Mouse (Mus musculus) liver, adult 2 months (tissue): ENCODE data around the gene Wrnip1. TPM values are rescaled to one million over a fixed set of nuclear protein-coding genes. Genes with fewer than 3 reads are reported as not detected.

Experiments used
- DNase-seq: peaks from one replicate; pipeline ENCODE4 v3.0.0-alpha.2; 2011; ENCODE audit warnings: low read depth, low spot score; ENCODE audit errors: extremely low read depth
- H3K27ac ChIP-seq: fragments of 200-500 bp; replicated peaks from 2 replicates; pipeline ENCODE4 v1.5.1; 2012; ENCODE audit warnings: low read depth, mild to moderate bottlenecking, control low read depth, inconsistent platforms, low read length; ENCODE audit not compliant: insufficient read depth
- H3K27me3 ChIP-seq: fragments of 200-500 bp; 2 replicates; pipeline ENCODE4 v1.6.1; 2012; ENCODE audit warnings: mild to moderate bottlenecking, moderate library complexity, low read length, inconsistent platforms; ENCODE audit not compliant: control insufficient read depth, insufficient read depth
- H3K36me3 ChIP-seq: fragments of 200-500 bp; 2 replicates; pipeline ENCODE4 v1.6.1; 2012; ENCODE audit warnings: low read length, inconsistent platforms; ENCODE audit not compliant: control insufficient read depth, insufficient read depth
- H3K4me1 ChIP-seq: fragments of 200-500 bp; 2 replicates; pipeline ENCODE4 v1.6.1; 2011; ENCODE audit warnings: low read length; ENCODE audit not compliant: control insufficient read depth, insufficient read depth
- H3K4me3 ChIP-seq: fragments of 200-500 bp; 2 replicates; pipeline ENCODE4 v1.5.1; 2011; ENCODE audit warnings: low read depth, mild to moderate bottlenecking, control low read depth, low read length, moderate library complexity; ENCODE audit not compliant: insufficient read depth
- H3K79me2 ChIP-seq: fragments of 200-500 bp; 2 replicates; pipeline ENCODE4 v1.6.1; 2012; ENCODE audit warnings: inconsistent platforms, mild to moderate bottlenecking, low read length, moderate library complexity; ENCODE audit not compliant: control insufficient read depth, insufficient read depth
- H3K9ac ChIP-seq: fragments of 200-500 bp; 2 replicates; pipeline ENCODE4 v1.6.1; 2012; ENCODE audit warnings: low read depth, mild to moderate bottlenecking, control low read depth, inconsistent platforms, low read length
- CTCF ChIP-seq: fragments of 200-500 bp; IDR thresholded peaks from 2 replicates; pipeline ENCODE4 v1.5.1; 2011; ENCODE audit warnings: low read depth, low read length, control low read depth
- POLR2A ChIP-seq: fragments of 200-500 bp; IDR thresholded peaks from 2 replicates; pipeline ENCODE4 v1.6.1; 2011; ENCODE audit warnings: low read length, control low read depth; ENCODE audit not compliant: insufficient read depth; ENCODE audit errors: extremely low read depth
- WGBS: fragments of 180-500 bp; shearing (Covaris S2); methylation state at CpG from one replicate; pipeline ENCODE4 v1.1.7; 2018; 5-methylcytosine and 5-hydroxymethylcytosine counted together
- polyA plus RNA-seq: library from polyadenylated mRNA; depleted of rRNA; stranded (reverse); fragments of >200 nt; gene quantifications from 2 replicates; pipeline ENCODE4 v1.2.3, GENCODE M21; 2012; rRNA removed
- total RNA-seq: library from RNA; depleted of rRNA; stranded (reverse); fragments of >200 nt; gene quantifications from 2 replicates; pipeline ENCODE4 v1.2.3, GENCODE M21; 2014; rRNA removed

Wrnip1 gene
- total and polyA plus RNA-seq, 2 experiments: 33.9 to 38.7 TPM

GRCm38 (mm10) chr13:32868843-32869242, 67.0 kb downstream of the Wrnip1 start:
- no peak overlapping the region for H3K4me3 ChIP-seq
- no peaks in the 10 kb centered on the region for H3K79me2 ChIP-seq
- TF ChIP-seq POLR2A (no peak), CTCF (no peak)
- no peak for DNase-seq
- no peaks in the 10 kb centered on the region for H3K27me3 ChIP-seq
- H3K4me1 ChIP-seq: no peaks in the 10 kb centered on the region
- 65% methylated on average over 5 of the region's 5 CpGs for WGBS
- H3K36me3 ChIP-seq: no peaks in the 10 kb centered on the region
- no peak overlapping the region for H3K9ac ChIP-seq
- no peak overlapping the region for H3K27ac ChIP-seq

Other genes with a start within 250 kb of the Wrnip1 start
- 0.37 TPM in 1 of 2 replicates, not detected in the other for gene Mylk4, start 18.1 kb upstream of the Wrnip1 start, total RNA-seq
- gene Mylk4, start 18.1 kb upstream of the Wrnip1 start, polyA plus RNA-seq: not detected in 2 replicates
- not detected in 2 replicates for gene D930007J09Rik, start 811 bp downstream of the Wrnip1 start, total RNA-seq
- 0.60 TPM in 1 of 2 replicates, not detected in the other for gene D930007J09Rik, start 811 bp downstream of the Wrnip1 start, polyA plus RNA-seq
- 6.7 and 11.2 TPM in 2 replicates for gene Serpinb1a, start 49.1 kb downstream of the Wrnip1 start, total RNA-seq
- gene Serpinb1a, start 49.1 kb downstream of the Wrnip1 start, polyA plus RNA-seq: 4.7 and 5.1 TPM in 2 replicates
- gene Serpinb1c, start 96.2 kb downstream of the Wrnip1 start, total RNA-seq: 0.28 TPM in 1 of 2 replicates, not detected in the other
- gene Serpinb1c, start 96.2 kb downstream of the Wrnip1 start, polyA plus RNA-seq: 0.15 TPM in 1 of 2 replicates, not detected in the other
- 2.6 and 2.7 TPM in 2 replicates for gene Serpinb6b, start 163.2 kb downstream of the Wrnip1 start, total RNA-seq
- gene Serpinb6b, start 163.2 kb downstream of the Wrnip1 start, polyA plus RNA-seq: 0.33 and 0.60 TPM in 2 replicates
- gene Serpinb9, start 201.2 kb downstream of the Wrnip1 start, total RNA-seq: 7.2 and 11.9 TPM in 2 replicates
- gene Serpinb9, start 201.2 kb downstream of the Wrnip1 start, polyA plus RNA-seq: 1.8 and 2.6 TPM in 2 replicates
- gene Serpinb9b, start 225.4 kb downstream of the Wrnip1 start, total RNA-seq: not detected in 2 replicates
- 0.04 and 0.05 TPM in 2 replicates for gene Serpinb9b, start 225.4 kb downstream of the Wrnip1 start, polyA plus RNA-seq